Mouse (Mus musculus) stomach, postnatal 0 days (tissue): ENCODE measurements at regions not wholly inside any gene's neighbourhood (a gene's known extent, or its start where the extent isn't known, plus 50 kb on each side); places are given as distances from the start of the nearest gene placed in this dataset.

Source experiments
- ATAC-seq: fragments of 200-750 bp; cut with Nextera tagmentation; 2 replicates; pipeline ENCODE4 v1.8.0; 2017; ENCODE audit not compliant: low FRiP score, low TSS enrichment
- DNase-seq: peaks from one replicate; pipeline ENCODE4 v3.0.0-alpha.2; 2016; ENCODE audit warnings: low spot score
- H3K27ac ChIP-seq: fragments of 300-500 bp; sonication (generic); replicated peaks from 2 replicates; pipeline ENCODE4 v1.5.1; 2014; ENCODE audit warnings: mild to moderate bottlenecking, control low read depth
- H3K27me3 ChIP-seq: fragments of 300-500 bp; sonication (generic); 2 replicates; pipeline ENCODE4 v1.6.1; 2014; ENCODE audit warnings: low read length; ENCODE audit not compliant: control insufficient read depth, insufficient read depth
- H3K36me3 ChIP-seq: fragments of 300-500 bp; sonication (generic); 2 replicates; pipeline ENCODE4 v1.6.1; 2014; ENCODE audit warnings: low read length, mixed read lengths; ENCODE audit not compliant: control insufficient read depth, insufficient read depth
- H3K4me1 ChIP-seq: fragments of 300-500 bp; sonication (generic); replicated peaks from 2 replicates; pipeline ENCODE4 v1.6.1; 2014; ENCODE audit warnings: antibody characterized with exemption; ENCODE audit not compliant: control insufficient read depth, insufficient read depth
- H3K4me2 ChIP-seq: fragments of 300-500 bp; sonication (generic); replicated peaks from 2 replicates; pipeline ENCODE4 v1.6.1; 2014; ENCODE audit warnings: low read depth, mild to moderate bottlenecking, control low read depth, moderate library complexity
- H3K4me3 ChIP-seq: fragments of 300-500 bp; sonication (generic); 2 replicates; pipeline ENCODE4 v1.5.1; 2014; ENCODE audit warnings: low read depth, low read length, control low read depth
- H3K9ac ChIP-seq: fragments of 300-500 bp; sonication (generic); 2 replicates; pipeline ENCODE4 v1.6.1; 2014; ENCODE audit warnings: mild to moderate bottlenecking, low read length, control low read depth, mixed read lengths
- H3K9me3 ChIP-seq: fragments of 300-500 bp; sonication (generic); 2 replicates; pipeline ENCODE4 v1.6.1; 2016; ENCODE audit warnings: low read length; ENCODE audit not compliant: control insufficient read depth
- CTCF ChIP-seq: IDR thresholded peaks from 2 replicates; pipeline ENCODE4 v1.5.1; 2016; ENCODE audit warnings: antibody characterized with exemption, low read depth, mild to moderate bottlenecking, moderate library complexity
- EP300 ChIP-seq: optimal IDR thresholded peaks from 2 replicates; pipeline ENCODE3; 2016; ENCODE audit warnings: antibody characterized with exemption
- WGBS: fragments of 180-500 bp; shearing (Covaris S2); extraction: QIAGEN DNeasy Blood & Tissue Kit; methylation state at CpG from one replicate; pipeline ENCODE4 v1.1.7; 2014; 5-methylcytosine and 5-hydroxymethylcytosine counted together

- Histone ChIP-seq H3K9me3 (no peaks in the 10 kb centered on the region), H3K27me3 (no peaks in the 10 kb centered on the region), H3K36me3 (no peaks in the 10 kb centered on the region), H3K4me3 (no peak overlapping the region), H3K27ac (no peak overlapping the region), H3K9ac (no peak overlapping the region), H3K4me1 (no peaks in the 10 kb centered on the region), H3K4me2 (no peak overlapping the region)
- TF ChIP-seq EP300 (no peak), CTCF (no peak)
- DNase-seq, result no peak
- no peak for ATAC-seq
- WGBS, result 50% methylated on average over 4 of the region's 4 CpGs
Observed at GRCm38 (mm10) chr13:35390526-35390880, 269.1 kb upstream of the Cdyl start.

DNA sequence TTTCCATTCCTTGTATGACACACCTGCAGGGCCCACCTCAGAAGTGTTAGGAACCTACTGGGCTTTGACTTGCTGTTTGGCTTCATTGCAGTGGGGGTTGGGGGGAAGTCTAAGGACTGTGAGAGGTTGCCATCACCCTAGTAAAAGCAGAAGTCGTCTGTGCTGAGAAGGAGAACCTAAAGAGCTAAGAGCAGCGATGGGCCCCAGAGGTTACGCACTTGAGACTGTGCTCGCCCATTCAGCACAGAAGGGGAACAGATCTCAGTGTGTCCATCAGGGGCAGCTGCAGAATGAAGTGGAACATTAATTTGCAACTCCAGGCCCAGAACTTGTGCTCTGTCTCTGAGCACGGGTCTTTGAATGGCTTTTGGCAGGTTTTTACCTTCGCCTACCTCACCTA lies 267.5 kb upstream of the Cdyl start:
- H3K4me1 ChIP-seq, result no peaks in the 10 kb centered on the region
- H3K27me3 ChIP-seq, result no peaks in the 10 kb centered on the region
- H3K4me3 ChIP-seq, result no peak overlapping the region
- no peak overlapping the region for H3K27ac ChIP-seq
- no peak overlapping the region for H3K9ac ChIP-seq
- H3K36me3 ChIP-seq, result no peaks in the 10 kb centered on the region
- DNase-seq (no peak), ATAC-seq (no peak)
- no peaks in the 10 kb centered on the region for H3K9me3 ChIP-seq
- TF ChIP-seq EP300 (no peak), CTCF (no peak)
- 87% methylated on average over 6 of the region's 6 CpGs for WGBS
- no peak overlapping the region for H3K4me2 ChIP-seq

DNA sequence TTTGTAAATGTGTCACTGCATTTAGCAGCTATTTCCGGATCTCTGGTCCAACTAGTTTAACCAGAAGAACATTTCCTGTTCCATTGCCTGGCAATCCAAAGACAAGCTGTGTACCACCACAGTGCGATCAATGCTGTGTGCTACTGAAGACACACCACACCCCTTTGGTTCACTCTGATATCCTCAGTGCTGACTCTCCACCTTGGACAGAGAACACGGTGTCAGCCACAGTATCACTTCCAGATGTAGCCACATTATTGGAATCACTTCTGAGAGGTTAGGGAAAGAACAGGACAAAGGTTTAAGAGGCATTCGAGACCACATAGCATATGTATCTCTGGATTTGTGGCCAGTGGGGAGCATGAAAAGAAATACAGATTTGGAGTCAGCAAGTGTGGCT lies 264.4 kb upstream of the Cdyl start:
- no peaks in the 10 kb centered on the region for H3K9me3 ChIP-seq
- WGBS, result 30% methylated on average over 4 of the region's 4 CpGs
- no peaks in the 10 kb centered on the region for H3K36me3 ChIP-seq
- H3K4me1 ChIP-seq, result no peaks in the 10 kb centered on the region
- H3K4me2 ChIP-seq, result no peak overlapping the region; the same call in 1 of the 2 replicates
- no peak overlapping the region for H3K9ac ChIP-seq
- ATAC-seq (peak; percentile 89), DNase-seq (peak; percentile 34)
- H3K27ac ChIP-seq, result peak overlapping the region; percentile 67
- no peak for TF ChIP-seq CTCF
- no peak for TF ChIP-seq EP300
- H3K27me3 ChIP-seq, result no peaks in the 10 kb centered on the region
- no peak overlapping the region for H3K4me3 ChIP-seq

DNA sequence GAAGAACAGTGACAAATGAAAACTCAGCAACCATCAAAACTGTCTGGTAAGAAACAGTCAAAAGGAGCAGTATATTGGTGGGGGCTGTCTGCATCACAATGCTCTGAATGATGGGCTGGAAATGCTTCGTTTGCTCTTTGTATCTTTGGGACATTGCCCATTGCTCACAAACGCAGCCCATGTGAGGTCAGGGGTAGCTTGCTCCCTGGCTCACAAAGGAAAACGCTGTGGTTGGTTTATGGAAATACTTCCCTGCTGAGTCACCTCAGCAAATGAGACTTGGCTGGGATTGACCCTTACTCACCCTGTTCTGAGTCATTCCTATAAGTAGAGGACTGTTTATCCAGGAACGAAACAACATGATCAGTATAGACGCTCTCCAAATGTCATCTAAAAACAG lies 264.0 kb upstream of the Cdyl start:
- H3K9me3 ChIP-seq, result no peaks in the 10 kb centered on the region
- H3K9ac ChIP-seq, result no peak overlapping the region
- no peaks in the 10 kb centered on the region for H3K4me1 ChIP-seq
- H3K36me3 ChIP-seq, result no peaks in the 10 kb centered on the region
- no peaks in the 10 kb centered on the region for H3K27me3 ChIP-seq
- DNase-seq, result peak; percentile 66
- H3K27ac ChIP-seq, result peak overlapping the region; percentile 67
- 2% methylated on average over 5 of the region's 5 CpGs for WGBS
- H3K4me3 ChIP-seq, result no peak overlapping the region
- ATAC-seq, result peak; percentile 96
- no peak for TF ChIP-seq CTCF
- TF ChIP-seq EP300, result no peak
- no peak overlapping the region; the same call in 1 of the 2 replicates for H3K4me2 ChIP-seq

- TF ChIP-seq EP300 (no peak), CTCF (no peak)
- 73% methylated on average over 2 of the region's 2 CpGs for WGBS
- no peak for DNase-seq
Observed at GRCm38 (mm10) chr13:35397166-35397565, 262.5 kb upstream of the Cdyl start.

GRCm38 (mm10) chr13:35398192-35398591 lies 261.4 kb upstream of the Cdyl start:
- TF ChIP-seq EP300, result no peak
- TF ChIP-seq CTCF, result no peak
- Histone ChIP-seq H3K27me3 (no peaks in the 10 kb centered on the region), H3K9me3 (no peaks in the 10 kb centered on the region), H3K36me3 (no peaks in the 10 kb centered on the region), H3K4me3 (no peak overlapping the region), H3K27ac (no peak overlapping the region), H3K4me1 (no peaks in the 10 kb centered on the region), H3K9ac (no peak overlapping the region), H3K4me2 (no peak overlapping the region)
- DNase-seq (no peak), ATAC-seq (no peak)
- WGBS, result 64% methylated on average over 8 of the region's 8 CpGs

More at GRCm38 (mm10) chr13:35397166-35397565, 262.5 kb upstream of the Cdyl start:
- H3K9me3 ChIP-seq, result no peaks in the 10 kb centered on the region
- no peaks in the 10 kb centered on the region for H3K27me3 ChIP-seq
- H3K4me2 ChIP-seq, result no peak overlapping the region
- H3K36me3 ChIP-seq, result no peaks in the 10 kb centered on the region
- ATAC-seq, result no peak
- H3K9ac ChIP-seq, result no peak overlapping the region
- H3K4me1 ChIP-seq, result no peaks in the 10 kb centered on the region
- H3K4me3 ChIP-seq, result no peak overlapping the region
- H3K27ac ChIP-seq, result no peak overlapping the region
